Mouse (Mus musculus): ENCODE data around the gene Tmbim7.

- TF ChIP-seq CTCF (IDR thresholded peaks at IDR 0.05; ENCODE audit: low read depth) (no peak), EP300 (optimal IDR thresholded peaks at IDR 0.05) (no peak)
These were observed 6.1 kb downstream of the Tmbim7 start, which contains the start of gene Gatad1 for GRCm38 (mm10) chr5:3657085-3657484.
